Mouse (Mus musculus) Patski (cell line): Measurements from ENCODE around the gene Idi2. TPM values are rescaled to one million over a fixed set of nuclear protein-coding genes. Genes with fewer than 3 reads are reported as not detected.
"Not testable (repeated sequence)": the region's sequence is repeated elsewhere in the genome, so short reads cannot be mapped to it uniquely, and the experiment has no call there.

Experiments used
- ATAC-seq: fragments of 100-300 bp; one replicate; pipeline ENCODE4 v1.8.0; 2021
- CTCF ChIA-PET: fragments of 350-600 bp; sonication (Branson Sonifier 250); formaldehyde crosslinking; loops from one replicate; lab custom pipeline; 2022; ENCODE audit warnings: inconsistent platforms; lab: Charles Lee
- POLR2A ChIA-PET: fragments of 350-600 bp; sonication (Branson Sonifier 250); formaldehyde crosslinking; loops from one replicate; lab custom pipeline; 2022; ENCODE audit warnings: antibody characterized with exemption, inconsistent platforms; lab: Charles Lee
- DNase-seq: peaks from one replicate; pipeline ENCODE4 v3.0.0-alpha.2; 2011; ENCODE audit warnings: low read depth, low spot score
- H3K27me3 ChIP-seq: fragments of 371-371 bp; one replicate; pipeline ENCODE4 v1.5.1; 2021
- CTCF ChIP-seq: fragments of 100-300 bp; IDR thresholded peaks from one replicate; pipeline ENCODE4 v1.5.1; 2021
- in situ Hi-C: fragments of 300-500 bp; cut with MboI; formaldehyde crosslinking; loops from 3 replicates; pipeline ENCODE4 v1.11.1; 2018; ENCODE audit warnings: low pct_unique_long_range_greater_than_20kb, mixed read lengths
- polyA plus RNA-seq: library from polyadenylated mRNA; unstranded; gene quantifications from one replicate; pipeline ENCODE4 v1.2.3, GENCODE M21; 2021

Idi2 gene
- polyA plus RNA-seq, 1 experiment from 2014 or later = not detected

DNA sequence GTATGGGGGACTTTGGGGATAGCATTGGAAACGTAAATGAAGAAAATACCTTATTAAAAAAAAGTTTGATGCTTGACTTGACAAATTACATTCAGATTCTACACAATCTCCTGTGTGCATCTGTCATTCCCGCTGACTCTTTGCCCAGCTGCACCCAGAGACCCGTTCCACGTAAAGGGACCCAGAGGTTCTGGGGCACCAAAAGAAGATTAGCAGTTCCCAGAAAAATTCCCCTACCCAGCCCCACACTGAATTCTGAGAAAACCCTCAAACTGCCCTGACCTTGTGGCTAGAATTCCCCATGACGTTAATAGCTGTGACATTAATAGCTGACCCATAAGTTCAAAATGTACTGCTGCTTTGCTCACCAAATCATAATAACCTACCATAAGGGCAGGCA, 12.6 kb downstream of the Idi2 start:
- no peak for DNase-seq
- CTCF ChIA-PET = no interaction called here
- ATAC-seq = no peak
- POLR2A ChIA-PET = no interaction called here
- in situ Hi-C loops = no loop called here
- no peak for TF ChIP-seq CTCF
- no peaks in the 10 kb centered on the region for H3K27me3 ChIP-seq

- no peak for TF ChIP-seq CTCF
- H3K27me3 ChIP-seq = no peaks in the 10 kb centered on the region
- CTCF ChIA-PET = interaction anchor here (1.2 kb wide), 1 partner anchor 9 kb away, joined by 3 read pairs; no protein-coding TSS in a partner anchor
- no peak for ATAC-seq
- in situ Hi-C loops = no loop called here
- POLR2A ChIA-PET = no interaction called here
- no peak for DNase-seq
Observed at GRCm38 (mm10) chr13:8967742-8968141, 15.1 kb downstream of the Idi2 start.

DNA sequence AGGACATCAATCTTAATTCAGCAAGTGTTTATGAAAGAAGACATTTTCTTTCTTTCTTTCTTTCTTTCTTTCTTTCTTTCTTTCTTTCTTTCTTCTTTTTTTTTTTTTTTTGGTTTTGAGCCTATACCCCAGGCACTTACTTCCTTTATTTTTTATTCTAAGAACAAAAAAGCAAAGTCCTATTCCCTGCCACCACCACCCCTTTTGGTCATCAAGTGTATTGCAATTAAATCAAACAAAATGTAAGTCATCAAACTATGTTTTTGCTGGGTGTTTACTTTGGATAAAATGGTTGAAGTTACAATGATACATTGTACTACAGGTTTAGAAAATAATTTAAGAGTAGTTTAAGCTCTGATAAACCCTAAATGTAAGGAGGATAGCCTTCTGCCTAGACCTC, 19.7 kb downstream of the Idi2 start:
- POLR2A ChIA-PET = no interaction called here
- no peak for ATAC-seq
- CTCF ChIA-PET = no interaction called here

DNA sequence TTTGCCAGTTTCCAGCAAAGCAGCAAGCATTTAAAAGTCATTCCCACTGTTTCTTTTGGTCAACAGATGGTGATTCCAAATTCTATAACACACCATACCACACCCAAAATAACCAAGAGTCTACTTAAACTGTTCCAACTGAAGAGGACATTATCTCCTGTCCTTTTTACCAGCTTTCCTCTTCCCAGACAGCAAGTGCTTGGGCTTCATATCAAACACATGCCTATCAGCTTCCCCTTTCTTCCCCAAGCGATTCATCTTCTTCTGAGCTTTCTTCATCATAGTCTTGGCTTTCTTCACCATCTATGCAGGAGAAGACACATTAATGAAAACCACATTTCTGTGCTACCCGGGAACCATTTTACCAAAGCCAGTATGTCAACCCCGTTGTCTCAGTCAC, 20.3 kb downstream of the Idi2 start:
- POLR2A ChIA-PET = no interaction called here
- in situ Hi-C loops = no loop called here
- CTCF ChIA-PET = no interaction called here
- DNase-seq = no peak
- no peak for TF ChIP-seq CTCF
- ATAC-seq = no peak
- H3K27me3 ChIP-seq = no peaks in the 10 kb centered on the region

More for the DNA sequence above, 19.7 kb downstream of the Idi2 start:
- TF ChIP-seq CTCF = no peak
- no peak for DNase-seq
- H3K27me3 ChIP-seq = no peaks in the 10 kb centered on the region
- in situ Hi-C loops = no loop called here

DNA sequence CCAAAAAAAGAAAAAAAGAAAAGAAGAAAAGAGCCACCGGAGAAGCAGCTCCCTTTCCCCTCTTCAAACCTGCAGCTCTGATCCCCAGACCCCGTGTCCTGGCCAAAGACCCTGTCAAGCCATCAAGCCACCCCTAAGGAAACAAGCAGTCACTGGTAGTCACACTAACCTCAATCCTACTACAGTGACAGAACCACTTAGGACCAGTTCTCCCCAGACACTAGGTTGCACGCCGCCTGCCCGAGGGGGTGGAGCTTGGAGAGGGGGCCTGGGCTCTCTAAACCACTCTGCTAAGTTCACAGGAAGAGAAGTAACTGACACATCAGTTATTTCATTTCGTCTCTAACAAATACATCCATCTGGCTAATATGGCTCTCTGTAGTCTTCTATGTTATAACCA, 39.6 kb downstream of the Idi2 start:
- CTCF ChIA-PET = interaction anchor here (3.0 kb wide), 1 partner anchor 15 kb away, joined by 7 read pairs; no protein-coding TSS in a partner anchor
- TF ChIP-seq CTCF = no peak
- ATAC-seq = no peak

DNA sequence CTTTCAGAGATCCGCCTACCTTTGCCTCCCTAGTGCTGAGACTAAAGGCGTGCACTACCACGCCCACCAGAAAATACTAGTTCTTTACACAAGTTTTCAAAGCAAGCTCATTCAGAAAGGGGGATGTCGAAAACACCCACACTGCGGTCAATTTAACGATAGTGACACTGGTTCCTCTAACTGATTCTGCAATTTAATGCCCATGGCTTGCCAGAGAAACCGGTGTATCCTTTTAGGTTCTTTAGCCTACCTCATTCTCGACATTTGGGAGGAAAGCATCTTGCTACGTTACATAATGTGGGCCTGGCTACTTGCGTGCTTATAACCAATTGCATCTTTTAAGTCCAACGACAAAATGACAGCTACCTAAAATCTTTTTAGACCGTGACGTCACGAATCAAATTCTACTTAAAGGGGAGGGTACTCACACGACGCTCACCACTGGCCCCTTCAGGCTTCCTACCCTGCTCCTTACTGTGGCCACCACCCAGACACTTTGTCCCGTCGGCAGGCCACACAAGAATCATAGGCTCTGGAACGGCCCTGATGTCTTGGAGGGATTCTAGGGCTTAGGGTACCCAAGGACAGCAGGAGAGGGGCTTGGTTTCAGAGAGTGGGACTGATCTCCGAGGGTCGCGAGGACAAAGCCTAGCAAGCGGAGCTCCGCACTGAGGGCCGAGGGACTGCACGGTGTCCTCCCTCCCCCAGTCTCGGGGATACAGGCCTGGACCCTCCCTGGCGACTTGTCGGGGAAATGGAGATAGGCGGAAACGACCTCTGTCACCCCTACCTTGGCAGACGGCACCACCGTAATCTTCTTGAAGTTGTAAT, 42.7 kb downstream of the Idi2 start:
- in situ Hi-C loops = loop anchor here (5.0 to 10.0 kb wide), 2 partner anchors 97 to 169 kb away; partner anchors contain the start of gene Larp4b
- DNase-seq (no peak), ATAC-seq (peak; percentile 27)
- no peaks in the 10 kb centered on the region for H3K27me3 ChIP-seq
- ChIA-PET CTCF (interaction anchor here (1.1 kb wide), 1 partner anchor 29 kb away, joined by 3 read pairs; no protein-coding TSS in a partner anchor), POLR2A (no interaction called here)
- TF ChIP-seq CTCF = no peak

More for the DNA sequence above, 39.6 kb downstream of the Idi2 start:
- no peak for DNase-seq
- POLR2A ChIA-PET = interaction anchor here (0.5 kb wide), 1 partner anchor 28 kb away, joined by 3 read pairs; no protein-coding TSS in a partner anchor
- in situ Hi-C loops = loop anchor here (10.0 kb wide), 1 partner anchor 173 kb away; no protein-coding TSS in a partner anchor
- no peaks in the 10 kb centered on the region for H3K27me3 ChIP-seq

GRCm38 (mm10) chr13:8995990-8996786, 43.5 kb downstream of the Idi2 start, which contains the start of gene Gtpbp4:
TSS of gene Gtpbp4 (minus strand) at chr13:8996083.
- peak; percentile 77 for DNase-seq

GRCm38 (mm10) chr13:8997221-8997620, 44.6 kb downstream of the Idi2 start:
- in situ Hi-C loops = loop anchor here (5.0 to 10.0 kb wide), 2 partner anchors 95 to 168 kb away; partner anchors contain the start of gene Larp4b
- ChIA-PET POLR2A (interaction anchor here (1.2 kb wide), 1 partner anchor 96 kb away, joined by 3 read pairs; the partner anchor contains the start of gene Larp4b), CTCF (interaction anchor here (1.3 kb wide), 1 partner anchor 13 kb away, joined by 5 read pairs; no protein-coding TSS in a partner anchor)
- DNase-seq, ATAC-seq, H3K27me3 ChIP-seq: not testable (repeated sequence)

More at GRCm38 (mm10) chr13:8995990-8996786, 43.5 kb downstream of the Idi2 start, which contains the start of gene Gtpbp4:
- H3K27me3 ChIP-seq = no peaks in the 10 kb centered on the region
- ATAC-seq = peak; percentile 96
- in situ Hi-C loops = loop anchor here (5.0 to 10.0 kb wide), 2 partner anchors 96 to 169 kb away; partner anchors contain the start of gene Larp4b
- POLR2A ChIA-PET = interaction anchor here (1.2 kb wide), 1 partner anchor 97 kb away, joined by 3 read pairs; the partner anchor contains the start of gene Larp4b
- CTCF ChIA-PET = no interaction called here
- TF ChIP-seq CTCF = peak; percentile 96

DNA sequence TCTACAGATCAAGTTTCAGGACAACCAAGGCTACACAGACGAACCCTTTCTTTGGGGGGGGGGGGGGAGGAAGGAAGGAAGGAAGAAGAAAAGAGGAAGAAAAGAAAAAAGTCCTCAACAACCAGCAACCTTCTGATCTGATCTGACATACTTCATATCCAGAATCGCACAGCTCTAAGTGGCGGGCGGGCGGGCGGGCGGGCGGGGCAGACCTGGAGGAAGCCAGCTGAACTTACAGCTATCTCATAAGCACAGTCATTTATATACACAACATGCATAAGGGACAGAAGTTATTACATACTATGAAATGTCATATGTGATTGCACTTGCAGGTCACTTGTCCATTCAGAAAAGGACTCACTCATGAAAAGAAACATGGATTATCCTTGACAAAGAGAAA, 46.8 kb downstream of the Idi2 start:
- ChIA-PET POLR2A (no interaction called here), CTCF (interaction anchor here (1.1 kb wide), 1 partner anchor 14 kb away, joined by 3 read pairs; no protein-coding TSS in a partner anchor)
- in situ Hi-C loops = loop anchor here (5.0 to 10.0 kb wide), 2 partner anchors 93 to 165 kb away; partner anchors contain the start of gene Larp4b
- H3K27me3 ChIP-seq = no peaks in the 10 kb centered on the region
- no peak for TF ChIP-seq CTCF
- ATAC-seq (no peak), DNase-seq (no peak)

- TF ChIP-seq CTCF = no peak
- CTCF ChIA-PET = interaction anchor here (1.3 kb wide), 1 partner anchor 12 kb away, joined by 3 read pairs; no protein-coding TSS in a partner anchor
- in situ Hi-C loops = no loop called here
- ATAC-seq = no peak
- DNase-seq = no peak
- POLR2A ChIA-PET = no interaction called here
- no peaks in the 10 kb centered on the region for H3K27me3 ChIP-seq
Observed at GRCm38 (mm10) chr13:9003306-9003705, 50.6 kb downstream of the Idi2 start.

Other genes with a start within 250 kb of the Idi2 start
- 17.6 TPM for gene Wdr37, start 81.0 kb upstream of the Idi2 start, polyA plus RNA-seq
- 13.3 TPM for gene Idi1, start 67.4 kb upstream of the Idi2 start, polyA plus RNA-seq
- not detected for gene Gm9745, start 4.6 kb upstream of the Idi2 start, polyA plus RNA-seq
- 67.2 TPM for gene Gtpbp4, start 43.2 kb downstream of the Idi2 start, polyA plus RNA-seq
- 45.2 TPM for gene Larp4b, start 141.0 kb downstream of the Idi2 start, polyA plus RNA-seq